Mouse (Mus musculus): ENCODE measurements around the gene Mthfsd. TPM values are rescaled to one million over a fixed set of nuclear protein-coding genes. Genes with fewer than 3 reads are reported as not detected.
A peak's percentile ranks its signal among the peaks of the same experiment; 100 is the strongest.

Mthfsd gene
- total RNA-seq, 1 experiment: 35.8 TPM

GRCm38 (mm10) chr8:121130522-121130921 lies 22.3 kb upstream of the Mthfsd start:
- in situ Hi-C loops (cut with MboI; ENCODE audit: low sequenced_read_pairs in 2 of 2, unreplicated experiment in 2 of 2): no loop called here
- no peaks in the 10 kb centered on the region for H3K36me3 ChIP-seq (ENCODE audit: control insufficient read depth, insufficient read depth, low read length, poor library complexity, severe bottlenecking)
- H3K4me3 ChIP-seq (ENCODE audit: insufficient read depth in 1 of 2, low read depth in 1 of 2, low read length in 2 of 2, poor library complexity in 1 of 2, severe bottlenecking in 1 of 2): no peak overlapping the region
- no peak overlapping the region for H3K9ac ChIP-seq (ENCODE audit: insufficient read depth, low read depth, low read length, poor library complexity, severe bottlenecking)
- DNase-seq (ENCODE audit: low read depth, low spot score): no peak
- TF ChIP-seq MAFK (IDR thresholded peaks at IDR 0.05; ENCODE audit: insufficient read depth, low read depth, low read length): no peak
- TF ChIP-seq ZC3H11A (IDR thresholded peaks at IDR 0.05; ENCODE audit: borderline replicate concordance, low read depth, low read length): no peak
- TF ChIP-seq ZNF384 (IDR thresholded peaks at IDR 0.05; ENCODE audit: low read depth, low read length): no peak
- TF ChIP-seq HCFC1 (IDR thresholded peaks at IDR 0.05; ENCODE audit: borderline replicate concordance, insufficient read depth, low read length): no peak
- no peak for TF ChIP-seq CHD2 (IDR thresholded peaks at IDR 0.05; ENCODE audit: low read depth, low read length)
- H3K4me1 ChIP-seq (ENCODE audit: control insufficient read depth in 2 of 2, insufficient read depth in 2 of 2, low read length in 2 of 2, poor library complexity in 1 of 2): peaks cover 0 to 4% of the 10 kb centered on the region in 2 experiments; a peak in 1 of 4 replicates
- H3K9me3 ChIP-seq (ENCODE audit: control insufficient read depth, insufficient read depth, low read depth, low read length): no peaks in the 10 kb centered on the region
- H3K27ac ChIP-seq (ENCODE audit: insufficient read depth, low read depth, low read length, poor library complexity, severe bottlenecking): no peak overlapping the region

- in situ Hi-C loops (cut with MboI; ENCODE audit: low sequenced_read_pairs in 2 of 2, unreplicated experiment in 2 of 2): loop anchor here in 1 of 2 experiments (5.0 kb wide), 1 partner anchor 193 kb away; no protein-coding TSS in a partner anchor
- H3K9ac ChIP-seq (ENCODE audit: insufficient read depth, low read depth, low read length, poor library complexity, severe bottlenecking): no peak overlapping the region
- no peak overlapping the region for H3K27ac ChIP-seq (ENCODE audit: insufficient read depth, low read depth, low read length, poor library complexity, severe bottlenecking)
- no peak for DNase-seq (ENCODE audit: low read depth, low spot score)
- H3K4me3 ChIP-seq (ENCODE audit: insufficient read depth in 1 of 2, low read depth in 1 of 2, low read length in 2 of 2, poor library complexity in 1 of 2, severe bottlenecking in 1 of 2): no peak overlapping the region
- H3K36me3 ChIP-seq (ENCODE audit: control insufficient read depth, insufficient read depth, low read length, poor library complexity, severe bottlenecking): no peaks in the 10 kb centered on the region
- H3K9me3 ChIP-seq (ENCODE audit: control insufficient read depth, insufficient read depth, low read depth, low read length): no peaks in the 10 kb centered on the region
- H3K4me1 ChIP-seq (ENCODE audit: control insufficient read depth in 2 of 2, insufficient read depth in 2 of 2, low read length in 2 of 2, poor library complexity in 1 of 2): peaks cover 0 to 7% of the 10 kb centered on the region in 2 experiments; a peak in 1 of 4 replicates
- TF ChIP-seq CHD2 (IDR thresholded peaks at IDR 0.05; ENCODE audit: low read depth, low read length) (no peak), MAFK (IDR thresholded peaks at IDR 0.05; ENCODE audit: insufficient read depth, low read depth, low read length) (no peak), ZC3H11A (IDR thresholded peaks at IDR 0.05; ENCODE audit: borderline replicate concordance, low read depth, low read length) (no peak), ZNF384 (IDR thresholded peaks at IDR 0.05; ENCODE audit: low read depth, low read length) (no peak), HCFC1 (IDR thresholded peaks at IDR 0.05; ENCODE audit: borderline replicate concordance, insufficient read depth, low read length) (no peak)
Measured at GRCm38 (mm10) chr8:121129265-121129940, 21.2 kb upstream of the Mthfsd start.

DNA sequence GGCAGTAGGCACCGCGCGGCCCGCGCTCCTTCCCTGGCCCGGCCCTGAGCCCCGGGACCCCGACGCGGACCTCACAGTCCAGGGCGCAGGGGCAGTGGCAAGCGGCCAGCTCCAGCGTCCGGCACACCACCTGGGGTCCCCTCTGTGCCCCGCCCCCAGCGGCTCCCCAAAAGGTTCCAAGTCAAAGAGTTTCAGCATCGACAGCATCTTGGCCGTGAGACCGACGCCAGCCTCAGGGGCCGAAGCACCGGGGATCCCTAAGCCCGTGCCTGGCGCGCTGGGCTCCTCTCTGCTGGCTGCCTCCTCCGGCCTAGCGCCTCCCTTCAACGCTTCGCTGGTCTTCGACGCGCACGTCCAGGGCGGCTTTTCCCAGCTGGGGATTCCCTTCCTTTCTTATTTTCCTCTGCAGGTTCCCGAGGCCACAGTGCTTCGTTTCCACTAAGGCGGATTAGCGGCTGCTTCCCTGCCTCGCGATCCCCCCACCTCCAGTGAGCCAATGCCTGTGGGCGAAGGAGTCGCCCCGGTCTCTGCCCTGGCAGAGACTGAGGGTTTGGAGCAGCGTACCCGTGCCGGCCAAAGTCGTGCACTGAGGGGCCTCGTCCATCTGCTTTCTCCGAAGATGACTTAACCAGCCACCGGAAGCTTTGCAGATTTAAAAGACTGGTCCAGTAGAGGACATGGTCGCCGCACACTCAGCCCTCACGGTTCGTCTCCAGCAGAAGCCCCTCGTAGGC lies 20.5 kb upstream of the Mthfsd start:
- Histone ChIP-seq H3K9me3 (ENCODE audit: control insufficient read depth, insufficient read depth, low read depth, low read length) (no peaks in the 10 kb centered on the region), H3K4me1 (ENCODE audit: control insufficient read depth in 2 of 2, insufficient read depth in 2 of 2, low read length in 2 of 2, poor library complexity in 1 of 2) (peaks cover 0 to 7% of the 10 kb centered on the region in 2 experiments; a peak in 1 of 4 replicates), H3K9ac (ENCODE audit: insufficient read depth, low read depth, low read length, poor library complexity, severe bottlenecking) (no peak overlapping the region), H3K27ac (ENCODE audit: insufficient read depth, low read depth, low read length, poor library complexity, severe bottlenecking) (no peak overlapping the region), H3K4me3 (ENCODE audit: insufficient read depth in 1 of 2, low read depth in 1 of 2, low read length in 2 of 2, poor library complexity in 1 of 2, severe bottlenecking in 1 of 2) (peak overlapping the region in 1 of 2 experiments; percentile 37; a peak in 1 of 4 replicates), H3K36me3 (ENCODE audit: control insufficient read depth, insufficient read depth, low read length, poor library complexity, severe bottlenecking) (no peaks in the 10 kb centered on the region)
- no peak for DNase-seq (ENCODE audit: low read depth, low spot score)
- in situ Hi-C loops (cut with MboI; ENCODE audit: low sequenced_read_pairs in 2 of 2, unreplicated experiment in 2 of 2): loop anchor here in 1 of 2 experiments (5.0 kb wide), 1 partner anchor 194 kb away; no protein-coding TSS in a partner anchor
- TF ChIP-seq ZNF384 (IDR thresholded peaks at IDR 0.05; ENCODE audit: low read depth, low read length): no peak
- no peak for TF ChIP-seq ZC3H11A (IDR thresholded peaks at IDR 0.05; ENCODE audit: borderline replicate concordance, low read depth, low read length)

GRCm38 (mm10) chr8:121127756-121128375 lies 19.7 kb upstream of the Mthfsd start, which contains the start of gene Foxl1:
TSS of gene Foxl1 (plus strand) at chr8:121127940.
- DNase-seq (ENCODE audit: low read depth, low spot score): no peak
- TF ChIP-seq HCFC1 (IDR thresholded peaks at IDR 0.05; ENCODE audit: borderline replicate concordance, insufficient read depth, low read length) (no peak), CHD2 (IDR thresholded peaks at IDR 0.05; ENCODE audit: low read depth, low read length) (no peak), ZC3H11A (IDR thresholded peaks at IDR 0.05; ENCODE audit: borderline replicate concordance, low read depth, low read length) (no peak), MAFK (IDR thresholded peaks at IDR 0.05; ENCODE audit: insufficient read depth, low read depth, low read length) (no peak), ZNF384 (IDR thresholded peaks at IDR 0.05; ENCODE audit: low read depth, low read length) (no peak)
- H3K9ac ChIP-seq (ENCODE audit: insufficient read depth, low read depth, low read length, poor library complexity, severe bottlenecking): no peak within 1 kb of the TSS
- H3K4me1 ChIP-seq (ENCODE audit: control insufficient read depth in 2 of 2, insufficient read depth in 2 of 2, low read length in 2 of 2, poor library complexity in 1 of 2): peaks cover 0 to 7% of the 10 kb centered on the region in 2 experiments; a peak in 1 of 4 replicates
- peak within 1 kb of the TSS in 1 of 2 experiments; percentile 37; a peak in 1 of 4 replicates for H3K4me3 ChIP-seq (ENCODE audit: insufficient read depth in 1 of 2, low read depth in 1 of 2, low read length in 2 of 2, poor library complexity in 1 of 2, severe bottlenecking in 1 of 2)
- no peaks in the 10 kb centered on the region for H3K36me3 ChIP-seq (ENCODE audit: control insufficient read depth, insufficient read depth, low read length, poor library complexity, severe bottlenecking)
- no peak within 1 kb of the TSS for H3K27ac ChIP-seq (ENCODE audit: insufficient read depth, low read depth, low read length, poor library complexity, severe bottlenecking)
- in situ Hi-C loops (cut with MboI; ENCODE audit: low sequenced_read_pairs in 2 of 2, unreplicated experiment in 2 of 2): loop anchor here in 1 of 2 experiments (5.0 kb wide), 1 partner anchor 194 kb away; no protein-coding TSS in a partner anchor
- no peaks in the 10 kb centered on the region for H3K9me3 ChIP-seq (ENCODE audit: control insufficient read depth, insufficient read depth, low read depth, low read length)
